Mouse (Mus musculus) bone marrow macrophage, adult 2 months (primary cell): ENCODE results near the gene Speer4f2. TPM values are rescaled to one million over a fixed set of nuclear protein-coding genes. Genes with fewer than 3 reads are reported as not detected.
"Not testable (repeated sequence)": the region's sequence is repeated elsewhere in the genome, so short reads cannot be mapped to it uniquely, and the experiment has no call there.

ENCODE experiments used
- H3K27ac ChIP-seq: 2 replicates; pipeline ENCODE4 v1.5.1; 2012; ENCODE audit warnings: low read depth, low read length; ENCODE audit not compliant: insufficient read depth
- H3K4me1 ChIP-seq: 2 replicates; pipeline ENCODE4 v1.6.1; 2012; ENCODE audit warnings: low read length; ENCODE audit not compliant: control insufficient read depth, insufficient read depth
- H3K4me3 ChIP-seq: 2 replicates; pipeline ENCODE4 v1.5.1; 2012; ENCODE audit warnings: mild to moderate bottlenecking, low read length, moderate library complexity; ENCODE audit not compliant: insufficient read depth
- CTCF ChIP-seq: IDR thresholded peaks from 2 replicates; pipeline ENCODE4 v1.5.1; 2012; ENCODE audit warnings: low read depth, mild to moderate bottlenecking, low read length, moderate library complexity
- POLR2A ChIP-seq: IDR thresholded peaks from 2 replicates; pipeline ENCODE4 v1.6.1; 2012; ENCODE audit warnings: mild to moderate bottlenecking, low read depth, low read length, borderline replicate concordance
- polyA plus RNA-seq: library from polyadenylated mRNA; stranded (reverse); fragments of >200 nt; gene quantifications from 2 replicates; pipeline ENCODE4 v1.2.4, GENCODE M21; 2012; ENCODE audit not compliant: missing spikeins, insufficient read depth, insufficient read length

The Speer4f2 gene
- not detected in 2 replicates for polyA plus RNA-seq

GRCm38 (mm10) chr5:17372880-17373279 lies at the start of gene Speer4f2:
Gene Speer4f2 (plus strand): TSS chr5:17373180.
- H3K4me3 ChIP-seq, H3K4me1 ChIP-seq, H3K27ac ChIP-seq: not testable (repeated sequence)

- no peaks in the 10 kb centered on the region for H3K4me1 ChIP-seq
- no peak overlapping the region for H3K4me3 ChIP-seq
- H3K27ac ChIP-seq: no peak overlapping the region
- no peak for TF ChIP-seq POLR2A
- TF ChIP-seq CTCF: no peak
Observed at GRCm38 (mm10) chr5:17328946-17329566, 43.9 kb upstream of the Speer4f2 start.

GRCm38 (mm10) chr5:17334836-17335235 lies 38.1 kb upstream of the Speer4f2 start:
- no peak overlapping the region for H3K27ac ChIP-seq
- TF ChIP-seq POLR2A (no peak), CTCF (no peak)
- H3K4me1 ChIP-seq: peaks cover 3% of the 10 kb centered on the region
- no peak overlapping the region for H3K4me3 ChIP-seq

GRCm38 (mm10) chr5:17345741-17346140 lies 27.2 kb upstream of the Speer4f2 start:
- H3K4me1 ChIP-seq, H3K4me3 ChIP-seq, H3K27ac ChIP-seq: not testable (repeated sequence)

- Histone ChIP-seq H3K4me1 (no peaks in the 10 kb centered on the region), H3K27ac (no peak overlapping the region), H3K4me3 (no peak overlapping the region)
- no peak for TF ChIP-seq CTCF
- TF ChIP-seq POLR2A: no peak
Observed at GRCm38 (mm10) chr5:17359394-17359999, 13.5 kb upstream of the Speer4f2 start.

GRCm38 (mm10) chr5:17389926-17390325 lies 16.9 kb downstream of the Speer4f2 start:
- peaks cover 5% of the 10 kb centered on the region for H3K4me1 ChIP-seq
- TF ChIP-seq POLR2A (no peak), CTCF (no peak)
- H3K27ac ChIP-seq: peak overlapping the region; percentile 96
- peak overlapping the region; percentile 28 for H3K4me3 ChIP-seq

GRCm38 (mm10) chr5:17391207-17391606 lies 18.2 kb downstream of the Speer4f2 start:
- Histone ChIP-seq H3K4me1 (peaks cover 5% of the 10 kb centered on the region), H3K4me3 (no peak overlapping the region), H3K27ac (no peak overlapping the region)
- TF ChIP-seq POLR2A (no peak), CTCF (no peak)

- no peak overlapping the region for H3K27ac ChIP-seq
- TF ChIP-seq CTCF: no peak
- no peak overlapping the region for H3K4me3 ChIP-seq
- no peaks in the 10 kb centered on the region for H3K4me1 ChIP-seq
Observed at GRCm38 (mm10) chr5:17400571-17400970, 27.6 kb downstream of the Speer4f2 start.

GRCm38 (mm10) chr5:17401206-17402077 lies 28.5 kb downstream of the Speer4f2 start:
- Histone ChIP-seq H3K4me1 (no peaks in the 10 kb centered on the region), H3K4me3 (no peak overlapping the region), H3K27ac (no peak overlapping the region)
- no peak for TF ChIP-seq CTCF
- TF ChIP-seq POLR2A: no peak

- no peak overlapping the region for H3K27ac ChIP-seq
Observed at GRCm38 (mm10) chr5:17402330-17403125, 29.5 kb downstream of the Speer4f2 start.

More at GRCm38 (mm10) chr5:17402330-17403125, 29.5 kb downstream of the Speer4f2 start:
- TF ChIP-seq POLR2A (no peak), CTCF (no peak)
- no peaks in the 10 kb centered on the region for H3K4me1 ChIP-seq
- no peak overlapping the region for H3K4me3 ChIP-seq
